Mouse (Mus musculus) heart, adult 9 months (tissue): ENCODE measurements around the gene Fam50a.
"Not testable (repeated sequence)": the region's sequence is repeated elsewhere in the genome, so short reads cannot be mapped to it uniquely, and the experiment has no call there.

Source experiments
- DNase-seq, 2 experiments: peaks; one replicate each; pipeline ENCODE4 v3.0.0; 2022; ENCODE audit warnings: low spot score in 2 of 2

Gene Fam50a

GRCm38 (mm10) chrX:74330166-74330930 is 17.5 kb downstream of the Fam50a start:
- DNase-seq = no peak

- no peak for DNase-seq
Observed at GRCm38 (mm10) chrX:74352645-74353466, 40.0 kb downstream of the Fam50a start.

GRCm38 (mm10) chrX:74353467-74353770 is 40.6 kb downstream of the Fam50a start, which contains the start of gene Lage3:
TSS of gene Lage3 (minus strand) at chrX:74353618.
- DNase-seq = peak; percentile 74 to 79

- not testable (repeated sequence) for DNase-seq
Observed at GRCm38 (mm10) chrX:74357069-74357468, 44.2 kb downstream of the Fam50a start.

DNA sequence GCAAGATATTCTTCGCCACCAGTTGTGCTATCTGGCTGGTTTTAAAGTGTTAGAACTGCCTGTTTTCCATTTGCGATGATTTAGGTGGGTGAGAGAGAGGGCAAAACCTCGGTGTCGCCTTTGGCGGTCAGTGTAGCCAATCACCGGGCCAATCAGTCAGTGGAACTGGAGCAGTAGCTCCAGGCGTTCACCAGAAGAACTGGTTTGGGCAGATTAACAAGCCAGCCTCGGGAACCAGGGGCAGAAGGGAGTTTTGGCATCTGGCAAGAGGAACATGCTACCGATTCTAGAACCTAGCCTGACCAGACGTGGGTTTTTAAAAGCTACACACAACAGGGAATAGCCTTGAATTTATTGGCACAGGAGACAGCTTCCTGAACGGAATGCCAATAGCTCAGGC is 46.3 kb downstream of the Fam50a start:
- DNase-seq = no peak

- DNase-seq = no peak
Observed at GRCm38 (mm10) chrX:74367512-74367911, 54.7 kb downstream of the Fam50a start.

GRCm38 (mm10) chrX:74368209-74368909 is 55.5 kb downstream of the Fam50a start:
- peak; percentile 67 to 71 for DNase-seq
